Mouse (Mus musculus): ENCODE data around the gene Cflar. TPM values are rescaled to one million over a fixed set of nuclear protein-coding genes. Genes with fewer than 3 reads are reported as not detected.
"Not testable (repeated sequence)": the region's sequence is repeated elsewhere in the genome, so short reads cannot be mapped to it uniquely, and the experiment has no call there.

Cflar gene
- total and polyA plus RNA-seq, 3 experiments: 35.7 to 81.1 (median 49.2) TPM

DNA sequence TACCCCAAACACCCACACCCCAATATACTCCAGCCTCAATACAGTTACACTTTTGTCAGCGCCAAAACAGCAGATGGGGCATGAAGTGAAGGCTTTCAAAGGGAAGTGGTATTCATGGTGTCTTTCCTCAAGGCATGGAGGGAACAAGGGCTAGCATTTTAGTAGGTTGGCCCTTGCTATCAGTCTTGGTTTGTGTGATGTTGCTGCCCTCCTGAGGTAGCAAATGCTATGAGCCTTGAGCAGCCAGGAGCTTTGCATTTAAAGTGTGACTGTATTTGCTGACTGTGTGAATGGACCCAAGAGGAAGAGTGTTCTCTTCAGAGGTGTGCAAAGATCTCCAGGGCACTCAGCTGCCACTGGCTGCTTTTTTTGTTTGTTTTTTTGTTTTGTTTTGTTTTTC, 13.7 kb upstream of the Cflar start:
- in situ Hi-C loops (cut with MboI; ENCODE audit: low pct_ligation_motif_present, low pct_unique_long_range_greater_than_20kb, low sequenced_read_pairs): loop anchor here (25.0 kb wide), 2 partner anchors 210 to 410 kb away; partner anchors contain the start of gene Aox2
- peak; percentile 57 for TF ChIP-seq RAD21 (IDR thresholded peaks at IDR 0.05; ENCODE audit: low read depth, low read length)
- peak; percentile 44 for TF ChIP-seq SMC3 (IDR thresholded peaks at IDR 0.05; ENCODE audit: low read depth, low read length)
- TF ChIP-seq CTCF (conservative IDR thresholded peaks at IDR 0.05 in 1 of 2, IDR thresholded peaks at IDR 0.05 in 1 of 2; ENCODE audit: low read depth in 2 of 2, low read length in 2 of 2): peak in 1 of 2 experiments; percentile 64; a peak in 2 of 4 replicates
- H3K79me2 ChIP-seq (replicated peaks; ENCODE audit: control insufficient read depth, extremely low read depth, insufficient read depth, poor library complexity, severe bottlenecking); H3K36me3 ChIP-seq (replicated peaks in 1 of 2; ENCODE audit: control insufficient read depth in 1 of 2, insufficient read depth in 1 of 2, low read length in 1 of 2); H3K27ac ChIP-seq (ENCODE audit: insufficient read depth, low read depth); H3K27me3 ChIP-seq (replicated peaks); H3K4me1 ChIP-seq (ENCODE audit: control insufficient read depth in 1 of 2, insufficient read depth in 2 of 2); H3K9ac ChIP-seq (ENCODE audit: insufficient read depth, low read depth); H3K9me3 ChIP-seq (replicated peaks; ENCODE audit: low read length); H3K4me2 ChIP-seq (ENCODE audit: insufficient read depth, low read depth, poor library complexity, severe bottlenecking); dilution Hi-C loops (cut with MboI; ENCODE audit: extremely low pct_ligation_motif_present, extremely low pct_unique_long_range_greater_than_20kb, low sequenced_read_pairs); H3K4me3 ChIP-seq (replicated peaks in 1 of 3; ENCODE audit: low read depth in 2 of 3, low read length in 2 of 3, poor library complexity in 1 of 3): not testable (repeated sequence)
- peak; percentile 38 for DNase-seq (ENCODE audit: extremely low read depth)

DNA sequence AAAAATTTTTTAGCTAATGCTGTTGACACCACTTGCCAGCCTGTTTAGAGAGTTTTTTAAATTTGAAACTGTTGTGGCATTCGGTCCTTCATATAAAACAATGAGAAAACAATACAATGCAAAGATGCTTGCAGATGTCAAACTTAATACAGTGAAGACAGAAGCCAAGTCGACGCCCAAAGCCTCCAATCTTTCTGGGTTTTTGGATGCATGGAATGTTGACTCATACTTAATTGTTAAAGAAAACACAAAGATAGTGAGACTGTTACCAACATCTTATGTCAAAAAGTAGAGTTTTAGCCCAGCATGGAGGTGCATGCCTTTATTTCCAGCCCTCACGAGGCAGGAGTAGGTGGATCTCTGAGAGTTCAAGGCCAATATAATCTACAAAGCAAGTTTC, 12.5 kb upstream of the Cflar start:
- Histone ChIP-seq H3K79me2 (replicated peaks; ENCODE audit: control insufficient read depth, extremely low read depth, insufficient read depth, poor library complexity, severe bottlenecking) (no peaks in the 10 kb centered on the region), H3K4me1 (ENCODE audit: control insufficient read depth in 1 of 2, insufficient read depth in 2 of 2) (no peaks in the 10 kb centered on the region), H3K27ac (ENCODE audit: insufficient read depth, low read depth) (no peak overlapping the region), H3K27me3 (replicated peaks) (no peaks in the 10 kb centered on the region), H3K4me2 (ENCODE audit: insufficient read depth, low read depth, poor library complexity, severe bottlenecking) (no peak overlapping the region), H3K36me3 (replicated peaks in 1 of 2; ENCODE audit: control insufficient read depth in 1 of 2, insufficient read depth in 1 of 2, low read length in 1 of 2) (no peaks in the 10 kb centered on the region), H3K4me3 (replicated peaks in 1 of 3; ENCODE audit: low read depth in 2 of 3, low read length in 2 of 3, poor library complexity in 1 of 3) (no peak overlapping the region), H3K9me3 (replicated peaks; ENCODE audit: low read length) (no peaks in the 10 kb centered on the region), H3K9ac (ENCODE audit: insufficient read depth, low read depth) (no peak overlapping the region)
- in situ Hi-C loops (cut with MboI; ENCODE audit: low pct_ligation_motif_present, low pct_unique_long_range_greater_than_20kb, low sequenced_read_pairs): loop anchor here (25.0 kb wide), 2 partner anchors 211 to 411 kb away; partner anchors contain the start of gene Aox2
- no peak for DNase-seq (ENCODE audit: extremely low read depth)
- TF ChIP-seq MAX (IDR thresholded peaks at IDR 0.05; ENCODE audit: low read length) (no peak), CTCF (conservative IDR thresholded peaks at IDR 0.05 in 1 of 2, IDR thresholded peaks at IDR 0.05 in 1 of 2; ENCODE audit: low read depth in 2 of 2, low read length in 2 of 2) (no peak), CHD2 (IDR thresholded peaks at IDR 0.05; ENCODE audit: low read length) (no peak), EP300 (IDR thresholded peaks at IDR 0.05; ENCODE audit: low read length) (no peak), POLR2AphosphoS2 (IDR thresholded peaks at IDR 0.05; ENCODE audit: low read depth, low read length) (no peak), GABPA (IDR thresholded peaks at IDR 0.05; ENCODE audit: insufficient replicate concordance, low read depth, low read length) (no peak), JUND (conservative IDR thresholded peaks at IDR 0.05; ENCODE audit: low read depth, low read length) (no peak), ELF1 (IDR thresholded peaks at IDR 0.05; ENCODE audit: low read depth, low read length) (no peak), MEF2A (IDR thresholded peaks at IDR 0.05; ENCODE audit: borderline replicate concordance, low read depth, low read length) (no peak), SMC3 (IDR thresholded peaks at IDR 0.05; ENCODE audit: low read depth, low read length) (no peak), ETS1 (conservative IDR thresholded peaks at IDR 0.05; ENCODE audit: low read depth, low read length) (no peak), USF1 (IDR thresholded peaks at IDR 0.05; ENCODE audit: low read depth, low read length) (no peak), MYC (IDR thresholded peaks at IDR 0.05; ENCODE audit: low read depth, low read length) (no peak), RCOR1 (conservative IDR thresholded peaks at IDR 0.05; ENCODE audit: low read depth, low read length) (no peak), PAX5 (IDR thresholded peaks at IDR 0.05; ENCODE audit: low read length) (no peak), TCF12 (IDR thresholded peaks at IDR 0.05; ENCODE audit: low read depth, low read length) (no peak), KAT2A (IDR thresholded peaks at IDR 0.05; ENCODE audit: insufficient replicate concordance, low read length) (no peak), MAZ (IDR thresholded peaks at IDR 0.05; ENCODE audit: low read depth, low read length) (no peak), UBTF (IDR thresholded peaks at IDR 0.05; ENCODE audit: low read depth, low read length) (no peak)
- dilution Hi-C loops (cut with MboI; ENCODE audit: extremely low pct_ligation_motif_present, extremely low pct_unique_long_range_greater_than_20kb, low sequenced_read_pairs): no loop called here

All from CH12.LX (cell line).